Mouse (Mus musculus) megakaryocyte, embryonic 14.5 days (primary cell): ENCODE measurements at regions not wholly inside any gene's neighbourhood (a gene's known extent, or its start where the extent isn't known, plus 50 kb on each side); places are given as distances from the start of the nearest gene placed in this dataset.

Experiments
- FLI1 ChIP-seq: IDR thresholded peaks from 2 replicates; pipeline ENCODE4 v1.6.1; 2012; ENCODE audit warnings: low read length, inconsistent platforms, mixed read lengths
- GATA1 ChIP-seq: IDR thresholded peaks from 3 replicates; pipeline ENCODE4 v1.6.1; 2012; ENCODE audit warnings: mixed read lengths, low read length, inconsistent platforms, borderline replicate concordance

- TF ChIP-seq FLI1: no peak
- TF ChIP-seq GATA1: no peak
Measured at GRCm38 (mm10) chr13:47532935-47533334, 410.5 kb downstream of the Rnf144b start.
